Mouse (Mus musculus) layer of hippocampus, adult 8-10 months (tissue): ENCODE data around the gene Atg4a. TPM values are rescaled to one million over a fixed set of nuclear protein-coding genes. Genes with fewer than 3 reads are reported as not detected.

Source experiments
- DNase-seq, 2 experiments: peaks; one replicate each; pipeline ENCODE4 v3.0.0; 2022; ENCODE audit warnings: low spot score in 2 of 2
- total RNA-seq, 4 experiments: library from RNA; stranded (reverse); gene quantifications; 2 replicates each; pipeline ENCODE4 v1.2.4; 2022

Gene Atg4a
- total RNA-seq = 10 to 100 TPM in 1 of 4 experiments, 1 to 10 TPM in 3; 7.6 to 13.0 (median 8.6) TPM

- peak; percentile 89 to 93 for DNase-seq
These were observed at the start of gene Atg4a, which contains the start of gene Psmd10 for GRCm38 (mm10) chrX:140956272-140956940. Gene Atg4a (plus strand): TSS chrX:140956907. Gene Psmd10 (minus strand): TSS chrX:140956728.

- DNase-seq = no peak
These were observed 49.3 kb upstream of the Atg4a start, which contains the start of gene Vsig1 for GRCm38 (mm10) chrX:140907360-140907759. Gene Vsig1 (plus strand): TSS chrX:140907608.

GRCm38 (mm10) chrX:140921321-140921720 is 35.4 kb upstream of the Atg4a start:
- DNase-seq = no peak

- no peak for DNase-seq
These were observed 24.6 kb upstream of the Atg4a start for GRCm38 (mm10) chrX:140932066-140932465.

- DNase-seq = no peak
These were observed 23.4 kb upstream of the Atg4a start for GRCm38 (mm10) chrX:140933263-140933662.

- DNase-seq = no peak
These were observed 20.4 kb upstream of the Atg4a start for GRCm38 (mm10) chrX:140936271-140936670.

- no peak for DNase-seq
These were observed 3.1 kb upstream of the Atg4a start for GRCm38 (mm10) chrX:140953618-140954017.

GRCm38 (mm10) chrX:140956959-140957358 is 252 bp downstream of the Atg4a start:
- peak in 1 of 2 experiments; percentile 5 for DNase-seq

GRCm38 (mm10) chrX:140978943-140979342 is 22.2 kb downstream of the Atg4a start:
- no peak for DNase-seq

- DNase-seq = peak; percentile 19 to 31
These were observed 22.8 kb downstream of the Atg4a start for GRCm38 (mm10) chrX:140979546-140979945.

- no peak for DNase-seq
These were observed 23.5 kb downstream of the Atg4a start for GRCm38 (mm10) chrX:140980163-140980562.

- DNase-seq = no peak
These were observed 26.7 kb downstream of the Atg4a start for GRCm38 (mm10) chrX:140983206-140983960.

GRCm38 (mm10) chrX:140984795-140985194 is 28.1 kb downstream of the Atg4a start:
- DNase-seq = no peak

- DNase-seq = no peak
These were observed 28.5 kb downstream of the Atg4a start for GRCm38 (mm10) chrX:140985256-140985655.

- no peak for DNase-seq
These were observed 40.3 kb downstream of the Atg4a start for GRCm38 (mm10) chrX:140996909-140997516.

- no peak for DNase-seq
These were observed 41.3 kb downstream of the Atg4a start for GRCm38 (mm10) chrX:140997912-140998545.

GRCm38 (mm10) chrX:140998885-140999284 is 42.2 kb downstream of the Atg4a start:
- no peak for DNase-seq

GRCm38 (mm10) chrX:141149705-141150104 is 193.0 kb downstream of the Atg4a start:
- DNase-seq = no peak

- DNase-seq = no peak
These were observed 193.6 kb downstream of the Atg4a start for GRCm38 (mm10) chrX:141150290-141150689.

- no peak for DNase-seq
These were observed 194.5 kb downstream of the Atg4a start for GRCm38 (mm10) chrX:141151182-141151581.

GRCm38 (mm10) chrX:141156696-141157095 is 200.0 kb downstream of the Atg4a start:
- DNase-seq = no peak

- no peak for DNase-seq
These were observed 200.9 kb downstream of the Atg4a start for GRCm38 (mm10) chrX:141157626-141158025.
